Mouse (Mus musculus): ENCODE results near the gene Gm14151.
"Not testable (repeated sequence)": the region's sequence is repeated elsewhere in the genome, so short reads cannot be mapped to it uniquely, and the experiment has no call there.

The Gm14151 gene

GRCm38 (mm10) chr2:151092250-151092649 is at the start of gene Gm14151:
Gm14151 (minus strand) TSS chr2:151092350.
- in situ Hi-C loops (cut with MboI, MseI): not testable (repeated sequence)

- in situ Hi-C loops (cut with MboI, MseI): not testable (repeated sequence)
These were observed 5.8 kb upstream of the Gm14151 start, which contains the start of gene Gm14147 for GRCm38 (mm10) chr2:151097945-151098344. Gm14147 (plus strand) TSS chr2:151098245.

- in situ Hi-C loops (cut with MboI, MseI): no loop called here
These were observed 35.5 kb downstream of the Gm14151 start for GRCm38 (mm10) chr2:151056637-151057036.

- in situ Hi-C loops (cut with MboI, MseI): no loop called here
These were observed 51.7 kb downstream of the Gm14151 start for GRCm38 (mm10) chr2:151040411-151040810.

- in situ Hi-C loops (cut with MboI, MseI): no loop called here
These were observed 52.4 kb downstream of the Gm14151 start for GRCm38 (mm10) chr2:151039726-151040125.

GRCm38 (mm10) chr2:151039232-151039695 is 52.9 kb downstream of the Gm14151 start, which contains the start of the genes Ninl and Nanp:
Ninl (minus strand) TSS chr2:151039382.
Nanp (minus strand) TSS chr2:151039398.
- in situ Hi-C loops (cut with MboI, MseI): no loop called here

GRCm38 (mm10) chr2:151038811-151039222 is 53.3 kb downstream of the Gm14151 start:
- in situ Hi-C loops (cut with MboI, MseI): no loop called here

- in situ Hi-C loops (cut with MboI, MseI): no loop called here
These were observed 54.1 kb downstream of the Gm14151 start for GRCm38 (mm10) chr2:151037876-151038552.

GRCm38 (mm10) chr2:151037292-151037691 is 54.9 kb downstream of the Gm14151 start:
- in situ Hi-C loops (cut with MboI, MseI): no loop called here

All from T-helper 2 cell (primary cell).